Mouse (Mus musculus) mouse trophoblast stem cell (cell line): Measurements from ENCODE around the gene Fut8.

Source experiments
- in situ Hi-C, 2 experiments: fragments of 300-500 bp; cut with MseI, MboI; formaldehyde crosslinking; loops; 2 replicates in 1 of 2; 3 replicates in 1 of 2; pipeline ENCODE4 v1.15.1; 2025

Gene Fut8

GRCm38 (mm10) chr12:77303367-77303766 is 65.4 kb downstream of the Fut8 start:
- in situ Hi-C loops, result no loop called here

- in situ Hi-C loops, result no loop called here
Measured at GRCm38 (mm10) chr12:77305502-77305901, 67.6 kb downstream of the Fut8 start.

GRCm38 (mm10) chr12:77306759-77307314 is 68.9 kb downstream of the Fut8 start:
- in situ Hi-C loops, result no loop called here

GRCm38 (mm10) chr12:77309507-77309906 is 71.6 kb downstream of the Fut8 start:
- in situ Hi-C loops, result no loop called here

GRCm38 (mm10) chr12:77313502-77313901 is 75.6 kb downstream of the Fut8 start:
- in situ Hi-C loops, result no loop called here

GRCm38 (mm10) chr12:77324142-77324541 is 86.2 kb downstream of the Fut8 start:
- in situ Hi-C loops, result no loop called here

- in situ Hi-C loops, result no loop called here
Measured at GRCm38 (mm10) chr12:77346521-77346920, 108.6 kb downstream of the Fut8 start.

- in situ Hi-C loops, result no loop called here
Measured at GRCm38 (mm10) chr12:77349543-77349942, 111.6 kb downstream of the Fut8 start.

GRCm38 (mm10) chr12:77415720-77416119 is 177.8 kb downstream of the Fut8 start:
- in situ Hi-C loops, result no loop called here

GRCm38 (mm10) chr12:77421667-77422393 is 183.9 kb downstream of the Fut8 start:
- in situ Hi-C loops, result no loop called here

GRCm38 (mm10) chr12:77426093-77426492 is 188.2 kb downstream of the Fut8 start:
- in situ Hi-C loops, result no loop called here

- in situ Hi-C loops, result no loop called here
Measured at GRCm38 (mm10) chr12:77428165-77428564, 190.2 kb downstream of the Fut8 start.

- in situ Hi-C loops, result no loop called here
Measured at GRCm38 (mm10) chr12:77429381-77429780, 191.5 kb downstream of the Fut8 start.

GRCm38 (mm10) chr12:77436733-77437132 is 198.8 kb downstream of the Fut8 start:
- in situ Hi-C loops, result no loop called here

- in situ Hi-C loops, result no loop called here
Measured at GRCm38 (mm10) chr12:77450816-77451215, 212.9 kb downstream of the Fut8 start.

GRCm38 (mm10) chr12:77466178-77466577 is 228.3 kb downstream of the Fut8 start:
- in situ Hi-C loops, result no loop called here

GRCm38 (mm10) chr12:77479931-77480330 is 242.0 kb downstream of the Fut8 start:
- in situ Hi-C loops, result no loop called here

GRCm38 (mm10) chr12:77481153-77481552 is 243.2 kb downstream of the Fut8 start:
- in situ Hi-C loops, result no loop called here

GRCm38 (mm10) chr12:77481799-77482198 is 243.9 kb downstream of the Fut8 start:
- in situ Hi-C loops, result no loop called here

GRCm38 (mm10) chr12:77483180-77483855 is 245.4 kb downstream of the Fut8 start:
- in situ Hi-C loops, result no loop called here

- in situ Hi-C loops, result no loop called here
Measured at GRCm38 (mm10) chr12:77484761-77485160, 246.8 kb downstream of the Fut8 start.

- in situ Hi-C loops, result no loop called here
Measured at GRCm38 (mm10) chr12:77491478-77491877, 253.6 kb downstream of the Fut8 start.

- in situ Hi-C loops, result no loop called here
Measured at GRCm38 (mm10) chr12:77495781-77496180, 257.9 kb downstream of the Fut8 start.
